Mouse (Mus musculus): Measurements from ENCODE around the gene Maff. TPM values are rescaled to one million over a fixed set of nuclear protein-coding genes. Genes with fewer than 3 reads are reported as not detected.

Gene Maff
- total and polyA plus RNA-seq, 3 experiments: 9.2 to 15.4 (median 10.5) TPM

- TF ChIP-seq EP300 (IDR thresholded peaks at IDR 0.05; ENCODE audit: low read length): no peak
- TF ChIP-seq MAX (IDR thresholded peaks at IDR 0.05; ENCODE audit: low read length): no peak
- no peak for TF ChIP-seq ETS1 (conservative IDR thresholded peaks at IDR 0.05; ENCODE audit: low read depth, low read length)
- no peak for TF ChIP-seq ZNF384 (IDR thresholded peaks at IDR 0.05; ENCODE audit: low read depth, low read length)
- no peak for TF ChIP-seq JUN (IDR thresholded peaks at IDR 0.05; ENCODE audit: insufficient read depth, low read depth, low read length)
- no peak for TF ChIP-seq POLR2A (IDR thresholded peaks at IDR 0.05; ENCODE audit: low read depth, low read length)
- TF ChIP-seq SMC3 (IDR thresholded peaks at IDR 0.05; ENCODE audit: low read depth, low read length): no peak
- no peak for TF ChIP-seq TCF12 (IDR thresholded peaks at IDR 0.05; ENCODE audit: low read depth, low read length)
- TF ChIP-seq POLR2AphosphoS2 (IDR thresholded peaks at IDR 0.05; ENCODE audit: low read depth, low read length): no peak
- no peak for TF ChIP-seq CHD2 (IDR thresholded peaks at IDR 0.05; ENCODE audit: low read length)
- TF ChIP-seq ZC3H11A (IDR thresholded peaks at IDR 0.05; ENCODE audit: low read depth, low read length): no peak
- TF ChIP-seq HCFC1 (IDR thresholded peaks at IDR 0.05; ENCODE audit: low read depth, low read length): no peak
- no peak for TF ChIP-seq TBP (conservative IDR thresholded peaks at IDR 0.05; ENCODE audit: low read depth, low read length)
- no peak for TF ChIP-seq MAFK (IDR thresholded peaks at IDR 0.05; ENCODE audit: insufficient replicate concordance, low read length)
- dilution Hi-C loops (cut with MboI; ENCODE audit: extremely low pct_ligation_motif_present, extremely low pct_unique_long_range_greater_than_20kb, low sequenced_read_pairs) (no loop called here), in situ Hi-C loops (cut with MboI; ENCODE audit: low pct_ligation_motif_present, low pct_unique_long_range_greater_than_20kb, low sequenced_read_pairs) (no loop called here)
- H3K79me2 ChIP-seq (replicated peaks; ENCODE audit: control insufficient read depth, extremely low read depth, insufficient read depth, poor library complexity, severe bottlenecking): peaks cover 13% of the 10 kb centered on the region
- H3K27ac ChIP-seq (ENCODE audit: insufficient read depth, low read depth): no peak overlapping the region
- no peak for DNase-seq (ENCODE audit: extremely low read depth)
- no peak overlapping the region for H3K9ac ChIP-seq (ENCODE audit: insufficient read depth, low read depth)
- no peak overlapping the region for H3K4me2 ChIP-seq (ENCODE audit: insufficient read depth, low read depth, poor library complexity, severe bottlenecking)
- H3K36me3 ChIP-seq (replicated peaks in 1 of 2; ENCODE audit: control insufficient read depth in 1 of 2, insufficient read depth in 1 of 2, low read length in 1 of 2): peaks cover 39 to 75% of the 10 kb centered on the region in 2 experiments
- H3K4me1 ChIP-seq (ENCODE audit: control insufficient read depth in 1 of 2, insufficient read depth in 2 of 2): peaks cover 3 to 18% of the 10 kb centered on the region in 2 experiments; a peak in 3 of 4 replicates
- H3K27me3 ChIP-seq (replicated peaks): no peaks in the 10 kb centered on the region
- H3K9me3 ChIP-seq (replicated peaks; ENCODE audit: low read length): no peaks in the 10 kb centered on the region
- H3K4me3 ChIP-seq (replicated peaks in 1 of 3; ENCODE audit: low read depth in 2 of 3, low read length in 2 of 3, poor library complexity in 1 of 3): no peak overlapping the region
These were observed 13.9 kb downstream of the Maff start for GRCm38 (mm10) chr15:79360371-79360770.

GRCm38 (mm10) chr15:79361023-79361422, 14.6 kb downstream of the Maff start:
- no peak for DNase-seq (ENCODE audit: extremely low read depth)
- TF ChIP-seq RAD21 (IDR thresholded peaks at IDR 0.05; ENCODE audit: low read depth, low read length) (no peak), ZC3H11A (IDR thresholded peaks at IDR 0.05; ENCODE audit: low read depth, low read length) (no peak), MAFK (IDR thresholded peaks at IDR 0.05; ENCODE audit: insufficient replicate concordance, low read length) (no peak), ZMIZ1 (IDR thresholded peaks at IDR 0.05; ENCODE audit: low read depth, low read length) (no peak), CHD1 (IDR thresholded peaks at IDR 0.05; ENCODE audit: low read depth, low read length) (no peak), RCOR1 (conservative IDR thresholded peaks at IDR 0.05; ENCODE audit: low read depth, low read length) (no peak), PAX5 (IDR thresholded peaks at IDR 0.05; ENCODE audit: low read length) (no peak), TCF12 (IDR thresholded peaks at IDR 0.05; ENCODE audit: low read depth, low read length) (no peak), MXI1 (IDR thresholded peaks at IDR 0.05; ENCODE audit: low read depth, low read length) (no peak), EP300 (IDR thresholded peaks at IDR 0.05; ENCODE audit: low read length) (no peak), GABPA (IDR thresholded peaks at IDR 0.05; ENCODE audit: insufficient replicate concordance, low read depth, low read length) (no peak), POLR2A (IDR thresholded peaks at IDR 0.05; ENCODE audit: low read depth, low read length) (no peak), CTCF (conservative IDR thresholded peaks at IDR 0.05 in 1 of 2, IDR thresholded peaks at IDR 0.05 in 1 of 2; ENCODE audit: low read depth in 2 of 2, low read length in 2 of 2) (no peak), ETS1 (conservative IDR thresholded peaks at IDR 0.05; ENCODE audit: low read depth, low read length) (no peak), UBTF (IDR thresholded peaks at IDR 0.05; ENCODE audit: low read depth, low read length) (no peak), JUN (IDR thresholded peaks at IDR 0.05; ENCODE audit: insufficient read depth, low read depth, low read length) (no peak), KAT2A (IDR thresholded peaks at IDR 0.05; ENCODE audit: insufficient replicate concordance, low read length) (no peak), USF2 (conservative IDR thresholded peaks at IDR 0.05; ENCODE audit: low read depth, low read length) (no peak), NELFE (IDR thresholded peaks at IDR 0.05; ENCODE audit: low read depth, low read length) (no peak), ZKSCAN1 (IDR thresholded peaks at IDR 0.05; ENCODE audit: borderline replicate concordance, low read depth, low read length) (no peak)
- Histone ChIP-seq H3K9me3 (replicated peaks; ENCODE audit: low read length) (no peaks in the 10 kb centered on the region), H3K4me1 (ENCODE audit: control insufficient read depth in 1 of 2, insufficient read depth in 2 of 2) (peaks cover 0 to 14% of the 10 kb centered on the region in 2 experiments; a peak in 2 of 4 replicates), H3K9ac (ENCODE audit: insufficient read depth, low read depth) (no peak overlapping the region), H3K36me3 (replicated peaks in 1 of 2; ENCODE audit: control insufficient read depth in 1 of 2, insufficient read depth in 1 of 2, low read length in 1 of 2) (peaks cover 46 to 79% of the 10 kb centered on the region in 2 experiments), H3K4me2 (ENCODE audit: insufficient read depth, low read depth, poor library complexity, severe bottlenecking) (no peak overlapping the region), H3K4me3 (replicated peaks in 1 of 3; ENCODE audit: low read depth in 2 of 3, low read length in 2 of 3, poor library complexity in 1 of 3) (no peak overlapping the region), H3K79me2 (replicated peaks; ENCODE audit: control insufficient read depth, extremely low read depth, insufficient read depth, poor library complexity, severe bottlenecking) (peaks cover 8% of the 10 kb centered on the region; the same call in 1 of the 2 replicates), H3K27me3 (replicated peaks) (no peaks in the 10 kb centered on the region), H3K27ac (ENCODE audit: insufficient read depth, low read depth) (no peak overlapping the region)
- dilution Hi-C loops (cut with MboI; ENCODE audit: extremely low pct_ligation_motif_present, extremely low pct_unique_long_range_greater_than_20kb, low sequenced_read_pairs): no loop called here
- in situ Hi-C loops (cut with MboI; ENCODE audit: low pct_ligation_motif_present, low pct_unique_long_range_greater_than_20kb, low sequenced_read_pairs): no loop called here
